Mouse (Mus musculus) E14TG2a.4 (cell line): ENCODE results near the gene Nlrc3.

Experiments used
- CTCF ChIP-seq: conservative IDR thresholded peaks from 2 replicates; pipeline ENCODE4 v1.5.1; 2014; ENCODE audit warnings: low read length
- NANOG ChIP-seq: IDR thresholded peaks from 2 replicates; pipeline ENCODE4 v1.6.1; 2014; ENCODE audit warnings: borderline replicate concordance, low read length, mixed read lengths

GRCm38 (mm10) chr16:3976712-3977111 is 280 bp upstream of the Nlrc3 start:
- TF ChIP-seq CTCF (no peak), NANOG (no peak)
